In genomic region chr10:88225421-88225820, GRCm38 (mm10) we compare ENCODE assay signal across 12 mouse cellular contexts.
"Had no signal": no experiment of that assay in that cellular context is flagged by ENCODE, and none has a peak within 500 bp of the region (broad histone marks: within the 10 kb centered on the region; RNA-seq: fewer than 3 reads in every experiment).

No protein-coding gene starts in this region.

- DNase-seq: kidney, postnatal 10 days; kidney, postnatal 4 days; left cerebral cortex, postnatal 4 days; liver; lung, adult 18-20 months; retina, postnatal 1 day; right cerebral cortex, postnatal 4 days; thymus, postnatal 36 days had no signal

- H3K9me3 ChIP-seq: midbrain, embryonic 12.5 days; neural tube, embryonic 13.5 days had no signal

- H3K27me3 ChIP-seq: midbrain, embryonic 12.5 days; neural tube, embryonic 13.5 days had no signal

- H3K4me3 ChIP-seq: layer of hippocampus, adult 2 months; midbrain, embryonic 12.5 days; neural tube, embryonic 13.5 days had no signal

- H3K4me1 ChIP-seq: midbrain, embryonic 12.5 days; neural tube, embryonic 13.5 days had no signal

- H3K27ac ChIP-seq: layer of hippocampus, adult 2 months; liver, embryonic 14.5 days; midbrain, embryonic 12.5 days; neural tube, embryonic 13.5 days had no signal
